Mouse (Mus musculus): ENCODE results near the gene Gm20683. TPM values are rescaled to one million over a fixed set of nuclear protein-coding genes. Genes with fewer than 3 reads are reported as not detected.
A peak's percentile ranks its signal among the peaks of the same experiment; 100 is the strongest.
"Not testable (repeated sequence)": the region's sequence is repeated elsewhere in the genome, so short reads cannot be mapped to it uniquely, and the experiment has no call there.

The Gm20683 gene
- polyA plus RNA-seq, 1 experiment: 41.5 TPM

DNA sequence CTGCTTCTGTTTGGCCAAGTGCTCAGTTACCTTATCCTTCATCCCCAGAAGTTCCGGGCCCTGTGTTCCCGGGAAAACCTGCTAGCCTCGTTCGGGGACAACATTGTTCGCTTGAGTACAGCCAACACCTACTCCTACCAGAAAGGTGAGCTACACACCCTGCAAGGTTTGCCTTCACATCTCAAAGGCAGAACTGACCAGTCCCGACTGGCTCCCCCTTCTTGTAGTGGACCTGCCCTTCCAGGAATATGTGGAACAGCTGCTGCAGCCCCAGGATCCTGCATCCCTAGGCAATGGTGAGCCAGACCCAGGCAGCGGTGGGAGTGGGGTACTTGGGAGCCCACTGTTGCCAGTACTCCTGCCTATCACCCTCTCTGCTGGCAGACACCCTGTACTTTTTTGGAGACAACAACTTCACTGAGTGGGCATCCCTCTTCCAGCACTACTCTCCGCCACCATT lies 12.0 kb downstream of the Gm20683 start:
- DNase-seq (ENCODE audit: extremely low spot score in 1 of 2, low spot score in 1 of 2): no peak

DNA sequence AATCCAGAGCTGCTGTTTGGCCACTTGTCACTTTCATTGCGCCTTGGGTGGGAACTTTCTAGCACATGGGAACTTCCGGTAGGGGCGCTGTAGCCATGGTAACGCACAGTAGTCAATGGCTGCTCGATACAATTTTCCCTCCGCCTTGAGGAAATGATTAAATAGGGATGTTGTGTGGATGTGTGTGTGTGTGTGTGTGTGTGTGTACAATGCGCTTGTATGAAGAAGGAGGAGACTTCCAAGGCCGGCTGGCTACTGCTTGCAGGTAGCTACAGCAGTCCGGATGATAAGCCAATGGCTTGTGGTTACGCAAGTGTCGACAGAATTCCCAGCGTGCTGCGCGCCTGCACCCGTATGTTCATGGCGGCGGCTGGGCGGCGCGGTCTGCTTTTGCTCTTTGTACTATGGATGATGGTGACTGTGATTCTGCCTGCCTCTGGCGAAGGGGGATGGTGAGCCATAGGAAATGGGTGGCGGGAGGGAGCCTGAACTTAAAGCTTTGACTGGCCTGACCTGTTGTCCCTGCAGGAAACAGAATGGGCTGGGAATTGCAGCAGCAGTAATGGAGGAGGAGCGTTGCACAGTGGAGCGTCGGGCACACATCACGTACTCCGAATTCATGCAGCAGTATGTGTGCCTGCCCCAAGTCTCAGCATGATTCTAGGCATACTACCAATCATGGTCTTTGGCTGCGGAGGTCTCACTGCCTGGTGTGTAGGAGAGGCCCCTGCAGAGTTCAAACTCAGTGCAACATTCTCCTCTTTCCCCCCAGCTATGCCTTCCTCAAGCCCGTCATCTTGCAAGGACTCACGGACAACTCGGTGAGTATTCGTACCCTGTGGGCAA lies 12.6 kb downstream of the Gm20683 start, which contains the start of gene Jmjd8:
Gene Jmjd8 (plus strand): TSS at position 156 of the 846 bp plus-strand sequence.
- DNase-seq (ENCODE audit: extremely low spot score in 1 of 2, low spot score in 1 of 2): peak in 1 of 2 experiments; percentile 89

DNA sequence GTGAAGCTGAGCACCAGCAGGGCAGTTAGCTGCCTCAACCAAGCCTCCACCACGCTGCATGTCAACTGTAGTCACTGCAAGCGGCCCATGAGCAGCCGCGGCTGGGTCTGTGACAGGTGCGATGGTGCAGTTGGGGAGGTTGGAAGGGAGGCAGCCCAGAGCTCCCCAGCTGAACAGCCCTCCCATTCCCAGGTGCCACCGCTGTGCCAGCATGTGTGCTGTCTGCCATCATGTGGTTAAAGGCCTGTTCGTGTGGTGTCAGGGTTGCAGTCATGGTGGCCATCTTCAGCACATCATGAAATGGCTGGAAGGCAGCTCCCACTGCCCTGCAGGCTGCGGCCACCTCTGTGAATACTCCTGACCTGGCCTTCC lies 13.4 kb downstream of the Gm20683 start:
- no peak for DNase-seq (ENCODE audit: extremely low spot score in 1 of 2, low spot score in 1 of 2)

DNA sequence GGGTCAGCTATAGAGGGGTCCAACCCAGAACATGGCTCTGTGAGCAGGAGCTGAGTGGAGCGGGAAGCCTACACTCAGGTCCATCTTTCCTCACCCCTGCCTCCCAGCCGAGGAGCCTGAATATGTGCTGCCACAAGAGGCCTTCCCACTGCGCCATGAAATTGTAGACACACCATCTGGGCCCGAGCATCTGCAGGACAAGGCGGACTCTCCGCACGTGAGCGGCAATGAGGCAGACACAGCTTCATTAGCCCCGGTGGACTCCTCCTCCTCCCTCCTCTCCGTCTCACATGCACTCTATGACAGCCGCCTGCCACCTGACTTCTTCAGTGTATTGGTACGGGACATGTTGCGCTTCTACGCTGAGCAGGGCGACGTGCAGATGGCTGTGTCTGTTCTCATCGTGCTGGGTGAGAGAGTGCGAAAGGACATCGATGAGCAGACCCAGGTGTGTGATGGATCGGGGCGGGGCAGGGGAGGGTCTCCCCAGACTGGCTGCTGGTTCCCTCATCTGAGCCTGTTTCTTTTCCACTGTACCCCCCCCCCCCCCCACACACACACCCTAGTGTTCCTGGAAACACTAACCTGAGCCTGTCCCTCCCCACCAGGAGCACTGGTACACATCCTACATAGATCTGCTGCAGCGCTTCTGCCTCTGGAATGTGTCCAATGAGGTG lies 13.9 kb downstream of the Gm20683 start:
- no peak for DNase-seq (ENCODE audit: extremely low spot score in 1 of 2, low spot score in 1 of 2)

DNA sequence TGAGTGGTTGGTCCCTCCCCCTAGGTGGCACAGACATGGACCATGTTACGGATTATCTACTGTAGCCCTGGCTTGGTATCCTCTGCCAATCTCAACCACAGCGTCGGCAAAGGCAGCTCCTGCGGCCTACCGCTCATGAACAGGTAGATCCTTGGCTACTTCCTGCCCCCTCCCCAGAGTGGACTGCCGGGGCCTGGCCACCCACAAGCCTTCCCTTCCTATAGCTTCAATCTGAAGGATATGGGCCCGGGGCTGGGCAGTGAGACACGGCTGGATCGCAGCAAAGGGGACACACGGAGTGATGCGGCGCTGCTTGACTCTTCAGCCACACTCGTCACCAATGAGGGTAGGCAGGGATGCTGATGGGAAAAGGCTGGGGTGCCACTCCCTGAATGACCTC lies 14.6 kb downstream of the Gm20683 start:
- DNase-seq (ENCODE audit: extremely low spot score in 1 of 2, low spot score in 1 of 2): no peak

DNA sequence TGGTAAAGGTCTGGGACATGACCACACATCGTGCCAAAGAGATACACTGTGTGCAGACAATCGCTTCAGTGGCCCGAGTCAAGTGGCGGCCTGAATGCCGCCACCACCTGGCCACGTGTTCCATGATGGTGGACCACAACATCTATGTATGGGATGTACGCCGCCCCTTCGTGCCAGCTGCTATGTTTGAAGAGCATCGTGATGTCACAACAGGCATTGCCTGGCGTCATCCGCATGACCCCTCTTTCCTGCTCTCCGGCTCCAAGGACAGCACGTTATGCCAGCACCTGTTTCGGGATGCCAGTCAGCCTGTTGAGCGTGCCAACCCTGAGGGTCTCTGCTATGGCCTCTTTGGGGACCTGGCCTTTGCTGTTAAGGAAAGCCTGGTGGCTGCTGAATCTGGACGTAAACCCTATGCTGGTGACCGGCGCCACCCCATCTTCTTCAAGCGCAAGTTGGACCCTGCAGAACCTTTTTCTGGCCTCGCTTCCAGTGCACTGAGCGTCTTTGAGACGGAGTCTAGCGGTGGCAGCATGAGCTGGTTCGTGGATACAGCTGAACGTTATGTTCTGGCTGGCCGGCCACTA lies 15.5 kb downstream of the Gm20683 start:
- DNase-seq (ENCODE audit: extremely low spot score in 1 of 2, low spot score in 1 of 2): no peak

DNA sequence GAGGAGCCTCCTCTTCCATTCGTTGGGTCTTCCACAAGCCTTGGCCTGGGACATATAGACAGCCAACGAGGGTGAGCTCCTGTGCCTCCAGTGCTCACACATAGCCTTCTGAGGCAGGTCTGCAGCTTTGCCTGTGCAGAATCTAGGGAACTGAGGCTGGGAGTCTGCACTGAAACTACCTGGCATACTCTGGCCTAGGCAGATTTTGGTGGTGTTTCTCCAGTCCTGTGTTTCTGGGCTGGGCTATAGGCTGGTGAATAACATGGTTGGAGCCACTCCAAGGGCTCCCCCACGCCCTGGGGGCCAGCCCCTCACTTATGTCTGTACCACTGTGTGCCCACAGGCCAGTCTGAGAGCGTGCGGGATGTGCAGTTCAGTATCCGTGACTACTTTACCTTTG lies 16.3 kb downstream of the Gm20683 start:
- DNase-seq (ENCODE audit: extremely low spot score in 1 of 2, low spot score in 1 of 2): no peak

DNA sequence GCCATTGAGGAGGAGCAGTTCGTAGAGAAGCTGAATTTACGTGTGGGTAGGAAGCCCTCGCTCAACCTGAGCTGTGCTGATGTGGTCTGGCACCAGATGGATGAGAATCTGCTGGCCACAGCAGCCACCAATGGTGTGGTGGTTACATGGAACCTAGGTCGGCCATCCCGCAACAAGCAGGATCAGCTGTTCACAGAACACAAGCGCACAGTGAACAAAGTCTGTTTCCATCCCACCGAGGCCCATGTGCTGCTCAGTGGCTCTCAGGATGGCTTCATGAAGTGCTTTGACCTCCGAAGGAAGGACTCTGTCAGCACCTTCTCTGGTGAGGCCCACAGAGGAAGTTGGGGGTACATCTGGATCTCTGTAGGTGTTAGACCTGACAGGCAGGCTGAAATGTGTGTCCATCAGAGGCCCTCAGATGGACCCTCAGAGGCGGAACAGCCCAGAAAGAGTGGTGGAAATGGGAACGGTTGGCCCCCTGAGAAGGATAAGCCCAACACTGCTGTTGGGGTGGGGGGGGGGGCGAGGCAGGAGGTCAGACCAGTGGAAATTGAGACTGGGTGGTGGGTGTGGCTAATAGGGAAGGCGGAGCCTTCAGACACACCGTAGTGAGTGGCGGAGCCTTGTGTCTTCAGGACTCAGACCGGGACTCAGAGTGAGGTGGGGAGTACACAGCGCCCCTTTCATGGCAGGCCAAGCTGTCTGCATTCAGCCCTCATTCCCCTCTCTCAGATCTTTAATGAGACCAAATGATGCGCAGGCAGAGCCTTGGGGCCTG lies 17.0 kb downstream of the Gm20683 start:
- DNase-seq (ENCODE audit: extremely low spot score in 1 of 2, low spot score in 1 of 2): no peak

DNA sequence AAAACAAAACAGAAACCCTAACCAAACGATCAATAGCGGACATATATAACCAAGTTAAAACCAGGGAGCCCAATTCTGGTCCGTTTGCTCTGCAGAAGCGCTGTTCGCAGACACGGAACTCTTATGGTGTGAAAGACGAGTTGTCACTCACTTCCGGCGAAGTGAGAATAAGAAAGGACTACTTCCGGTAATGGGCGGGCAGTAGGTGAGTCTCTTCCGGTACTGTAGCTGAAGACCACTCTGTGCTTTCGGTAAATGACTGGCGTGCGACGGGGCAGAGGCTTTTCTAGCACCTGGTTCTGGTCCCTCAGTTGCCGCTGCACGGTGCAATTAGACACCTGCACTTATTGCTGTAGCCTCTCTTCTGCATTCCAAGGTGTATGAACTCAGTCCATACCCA lies 18.1 kb downstream of the Gm20683 start, which contains the start of gene Wdr24:
Gene Wdr24 (plus strand): TSS at position 176 of the 400 bp plus-strand sequence.
- DNase-seq (ENCODE audit: extremely low spot score in 1 of 2, low spot score in 1 of 2): peak in 1 of 2 experiments; percentile 88

DNA sequence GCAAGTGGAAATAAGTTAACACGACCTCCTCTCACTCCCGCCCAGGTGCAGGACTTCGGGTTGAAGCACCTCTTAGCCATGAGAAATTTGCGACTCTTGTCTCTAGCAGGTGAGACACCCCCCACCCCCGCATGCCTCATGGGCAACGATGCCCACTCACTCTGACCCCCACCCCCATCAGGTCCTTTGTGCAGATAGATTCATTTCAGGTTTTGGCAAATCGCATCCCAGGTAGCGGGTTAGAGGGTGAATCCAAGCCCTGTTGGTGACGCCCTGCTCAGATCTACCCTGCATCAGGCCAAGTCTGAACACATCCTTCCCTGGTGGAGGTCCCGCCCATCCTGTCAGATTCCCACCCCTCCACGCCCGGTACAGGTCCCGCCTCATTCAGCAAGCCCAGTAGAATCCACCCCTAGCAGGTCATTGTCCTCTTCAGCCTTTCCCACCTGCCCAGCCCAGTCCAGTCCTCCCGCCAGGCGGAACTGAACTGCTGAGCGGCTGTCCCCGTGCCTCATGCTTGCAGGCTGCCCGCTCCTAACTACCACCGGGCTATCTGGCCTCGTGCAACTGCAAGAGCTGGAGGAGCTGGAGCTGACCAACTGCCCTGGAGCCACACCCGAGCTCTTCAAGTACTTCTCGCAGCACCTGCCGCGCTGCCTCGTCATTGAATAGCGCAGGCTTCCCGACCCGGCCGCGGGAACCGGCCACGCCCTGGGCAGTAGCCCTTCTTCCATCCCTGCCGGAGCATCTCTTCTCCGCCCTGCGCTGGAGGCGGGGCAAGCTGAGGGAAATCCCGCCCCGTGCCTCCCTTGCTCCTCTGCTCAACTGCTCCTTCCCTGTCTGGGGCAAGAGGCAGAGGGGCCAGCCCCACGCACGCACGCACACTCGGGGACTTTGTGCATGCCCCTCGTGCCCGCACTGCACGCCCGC lies 22.4 kb downstream of the Gm20683 start:
- no peak for DNase-seq (ENCODE audit: extremely low spot score in 1 of 2, low spot score in 1 of 2)

DNA sequence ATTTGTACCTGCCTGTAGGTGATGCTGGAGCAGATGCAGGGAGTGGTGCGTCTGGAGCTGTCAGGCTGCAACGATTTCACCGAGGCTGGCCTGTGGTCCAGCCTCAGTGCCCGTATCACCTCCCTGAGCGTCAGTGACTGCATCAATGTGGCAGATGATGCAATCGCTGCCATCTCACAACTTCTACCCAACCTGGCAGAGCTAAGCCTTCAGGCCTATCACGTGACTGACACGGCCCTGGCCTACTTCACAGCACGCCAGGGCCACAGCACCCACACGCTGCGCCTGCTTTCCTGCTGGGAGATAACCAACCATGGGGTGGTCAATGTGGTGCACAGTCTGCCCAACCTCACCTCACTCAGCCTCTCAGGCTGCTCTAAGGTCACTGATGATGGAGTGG lies 23.9 kb downstream of the Gm20683 start:
- no peak for DNase-seq (ENCODE audit: extremely low spot score in 1 of 2, low spot score in 1 of 2)

DNA sequence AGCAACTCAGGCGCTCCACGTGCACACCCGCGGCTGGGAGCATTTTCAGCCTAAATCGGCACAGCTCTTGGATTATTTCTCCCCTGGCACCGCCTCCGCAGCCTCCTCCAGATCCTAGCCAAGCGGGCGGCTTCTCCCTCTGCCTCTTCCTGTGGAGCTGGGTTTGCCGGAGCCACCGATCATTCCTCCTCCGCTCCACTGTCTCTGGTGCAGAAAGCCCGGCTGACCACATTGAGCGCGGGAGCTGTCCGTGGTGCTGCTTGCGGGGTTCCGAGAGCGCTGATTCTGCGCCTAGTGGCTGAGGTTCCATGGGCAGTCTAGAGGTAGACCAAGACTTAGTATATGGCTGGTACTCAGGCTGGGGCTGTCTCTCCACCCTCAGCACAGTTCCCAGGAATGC lies 28.1 kb downstream of the Gm20683 start:
- peak in 1 of 2 experiments; percentile 92 for DNase-seq (ENCODE audit: extremely low spot score in 1 of 2, low spot score in 1 of 2)

DNA sequence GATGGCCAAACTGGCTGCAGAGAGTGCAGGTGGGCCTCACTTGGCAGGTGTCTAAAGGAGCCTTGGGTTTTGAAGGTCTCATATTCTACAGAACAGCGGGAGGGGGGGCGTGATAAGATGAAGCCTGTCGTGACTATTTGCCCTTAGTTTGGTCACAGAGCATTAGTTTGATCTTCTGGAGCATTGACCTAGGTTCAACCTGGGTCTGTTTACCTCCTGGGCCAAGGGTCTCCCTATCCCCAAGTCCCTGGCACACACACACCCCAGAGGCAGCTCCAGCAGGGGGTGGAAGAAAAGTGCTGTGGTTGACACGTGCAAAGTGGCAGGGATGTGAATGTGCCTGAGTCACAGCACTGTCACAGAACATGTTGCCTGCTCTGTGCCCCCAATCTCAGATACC lies 30.7 kb downstream of the Gm20683 start:
- DNase-seq (ENCODE audit: extremely low spot score in 1 of 2, low spot score in 1 of 2): no peak

DNA sequence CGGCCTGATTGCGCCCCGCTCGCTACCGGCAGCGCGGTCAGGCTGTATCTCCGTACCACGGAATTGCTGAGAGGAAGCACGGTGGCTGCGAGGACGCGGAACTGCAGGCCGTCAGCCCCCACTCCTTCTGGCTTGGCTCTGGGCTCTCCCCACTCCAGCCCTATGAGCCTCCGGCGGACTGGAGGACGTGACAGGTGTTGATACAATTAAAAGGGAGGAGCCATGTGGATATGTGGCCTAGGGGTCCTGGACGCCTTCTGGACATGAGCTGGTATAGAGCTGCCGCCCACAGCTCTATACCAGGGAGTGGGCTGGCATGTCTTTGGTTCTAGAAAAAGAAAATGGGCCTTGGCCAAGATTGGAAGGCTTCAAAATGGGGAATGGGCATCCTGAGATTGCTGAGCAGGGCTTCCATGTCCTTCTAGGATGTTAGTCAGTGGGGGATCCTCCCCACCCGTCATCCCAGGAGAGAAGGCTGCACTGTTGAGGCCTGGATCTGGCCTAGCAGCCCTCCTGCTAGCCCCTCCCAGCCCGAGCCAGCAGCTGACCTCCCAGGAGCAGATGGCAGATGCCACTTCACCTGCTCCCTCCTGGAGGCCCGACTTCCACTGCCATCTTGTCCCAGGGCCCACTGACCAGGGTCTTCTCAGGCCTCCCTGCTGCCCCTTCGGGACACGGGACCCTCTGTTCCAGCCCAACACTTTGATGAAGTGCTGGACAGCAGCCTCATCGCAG lies 31.8 kb downstream of the Gm20683 start:
- DNase-seq (ENCODE audit: extremely low spot score in 1 of 2, low spot score in 1 of 2): no peak

DNA sequence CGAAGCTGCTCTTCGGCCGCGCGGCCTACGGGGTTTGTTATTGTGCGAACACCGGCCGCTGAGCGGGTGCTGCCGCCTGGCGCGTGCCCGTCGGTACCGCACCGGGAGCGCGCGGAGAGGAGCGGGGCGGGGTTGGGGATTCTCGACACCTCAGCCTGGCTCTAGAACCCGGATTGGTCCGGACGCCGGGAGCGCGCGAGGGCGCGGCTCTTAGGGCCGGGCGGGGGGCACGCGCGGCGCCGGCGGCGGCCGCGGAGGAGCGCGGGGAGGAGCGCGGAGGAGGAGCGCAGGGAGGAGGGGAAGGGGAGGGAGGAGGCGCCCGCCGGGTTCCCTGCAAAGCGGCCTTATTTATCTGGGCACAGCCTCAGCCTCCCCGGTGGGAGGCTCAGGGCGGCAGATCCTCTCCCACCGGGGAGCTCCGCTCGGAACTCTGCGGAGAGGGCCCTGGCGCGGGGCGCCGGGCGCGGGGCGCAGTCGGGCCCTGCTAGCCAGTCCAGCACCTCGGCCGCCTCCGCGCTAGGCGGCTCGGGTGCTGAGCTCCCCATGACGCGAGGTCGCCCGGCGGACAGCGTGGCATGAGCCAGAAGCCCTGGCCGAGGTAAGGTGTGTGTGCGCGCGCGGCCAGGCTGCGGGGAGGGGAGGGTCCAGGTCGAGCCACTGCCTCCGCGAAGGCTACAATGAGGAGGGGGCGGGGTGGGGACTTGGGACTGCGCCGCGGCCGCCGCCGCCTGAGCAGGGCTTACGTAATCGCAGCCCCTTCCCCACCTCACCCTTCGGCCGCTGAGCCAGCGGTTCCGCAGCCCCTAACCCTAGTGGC lies 32.6 kb downstream of the Gm20683 start, which contains the start of gene Fbxl16:
Gene Fbxl16 (plus strand): TSS at position 297 of the 817 bp plus-strand sequence.
- peak; percentile 81 to 92 for DNase-seq (ENCODE audit: extremely low spot score in 1 of 2, low spot score in 1 of 2)

DNA sequence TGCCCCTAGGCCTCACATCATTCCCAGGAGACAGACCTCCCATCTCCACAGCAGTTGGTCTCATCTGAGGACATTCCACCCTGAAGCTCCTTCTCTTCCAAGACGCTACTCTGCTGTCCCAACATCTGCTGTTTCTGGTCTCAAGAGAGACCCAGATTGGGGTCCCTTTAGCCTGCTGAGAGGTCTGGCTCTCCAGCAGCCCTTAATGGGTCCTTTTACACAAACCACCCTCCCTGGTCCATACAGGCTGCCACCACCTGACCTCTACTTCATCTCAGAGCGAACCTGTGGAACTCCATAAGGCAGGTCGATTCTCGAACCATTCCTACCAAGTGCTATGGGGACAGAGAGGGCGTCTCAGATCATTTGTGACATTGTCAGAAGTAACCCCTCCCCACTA lies 33.5 kb downstream of the Gm20683 start:
- no peak for DNase-seq (ENCODE audit: extremely low spot score in 1 of 2, low spot score in 1 of 2)

DNA sequence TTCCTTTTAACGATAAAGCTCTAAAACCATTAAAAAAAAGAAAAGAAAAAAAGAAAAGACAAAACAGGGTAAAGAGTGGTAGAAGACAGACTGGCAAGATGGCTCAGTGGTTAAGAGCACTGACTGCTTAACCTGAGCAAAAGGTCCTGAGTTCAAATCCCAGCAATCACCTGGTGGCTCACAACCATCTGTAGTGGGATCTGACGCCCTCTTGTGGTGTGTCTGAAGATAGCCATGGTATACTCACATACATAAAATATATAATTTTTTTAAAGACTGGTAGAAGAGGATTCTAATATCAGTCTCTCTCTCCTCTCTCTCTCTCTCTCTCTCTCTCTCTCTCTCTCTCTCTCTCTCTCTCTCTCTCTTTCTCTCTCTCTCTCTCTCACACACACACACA lies 34.1 kb downstream of the Gm20683 start:
- DNase-seq (ENCODE audit: extremely low spot score in 1 of 2, low spot score in 1 of 2): not testable (repeated sequence)

DNA sequence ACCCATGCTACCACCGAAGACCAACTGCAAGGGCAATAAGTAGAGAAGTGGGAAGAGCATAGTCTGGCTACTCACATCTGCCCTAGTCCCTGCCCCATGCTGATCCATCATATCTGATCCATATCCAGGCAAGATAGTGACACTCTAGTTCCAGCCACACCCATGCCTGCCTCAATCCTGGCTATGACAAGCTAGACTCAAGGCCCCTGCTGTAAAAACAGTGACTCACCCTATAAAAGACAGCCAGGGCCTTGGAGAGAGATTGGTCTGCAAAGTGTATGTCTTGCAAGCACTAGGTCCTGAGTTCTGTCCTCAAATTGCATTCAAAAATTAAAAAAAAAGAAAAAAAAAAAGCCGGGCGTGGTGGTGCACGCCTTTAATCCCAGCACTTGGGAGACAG lies 35.1 kb downstream of the Gm20683 start:
- no peak for DNase-seq (ENCODE audit: extremely low spot score in 1 of 2, low spot score in 1 of 2)

Data from frontal cortex, adult 2 months (tissue).